Mouse (Mus musculus) intestine, embryonic 14.5 days (tissue): ENCODE measurements around the gene Gldc. TPM values are rescaled to one million over a fixed set of nuclear protein-coding genes. Genes with fewer than 3 reads are reported as not detected.

ENCODE experiments used
- ATAC-seq: fragments of 200-750 bp; cut with Nextera tagmentation; replicated peaks from 2 replicates; pipeline ENCODE4 v1.8.0; 2017; ENCODE audit warnings: low read depth, moderate number of reproducible peaks, moderate TSS enrichment, moderate library complexity; ENCODE audit not compliant: low FRiP score, low TSS enrichment
- DNase-seq: peaks from one replicate; pipeline ENCODE4 v3.0.0-alpha.2; 2018; ENCODE audit warnings: low spot score
- H3K27ac ChIP-seq: fragments of 300-500 bp; sonication (generic); 2 replicates; pipeline ENCODE4 v1.5.1; 2014; ENCODE audit warnings: low read depth, mild to moderate bottlenecking, control low read depth
- H3K27me3 ChIP-seq: fragments of 300-500 bp; sonication (generic); replicated peaks from 2 replicates; pipeline ENCODE4 v1.6.1; 2014; ENCODE audit warnings: low read length, control low read depth; ENCODE audit not compliant: control insufficient read depth, insufficient read depth
- H3K36me3 ChIP-seq: fragments of 300-500 bp; sonication (generic); 2 replicates; pipeline ENCODE4 v1.6.1; 2014; ENCODE audit warnings: low read length, control low read depth; ENCODE audit not compliant: control insufficient read depth, insufficient read depth
- H3K4me1 ChIP-seq: fragments of 300-500 bp; sonication (generic); replicated peaks from 2 replicates; pipeline ENCODE4 v1.6.1; 2014; ENCODE audit warnings: low read length, control low read depth, mixed read lengths; ENCODE audit not compliant: control insufficient read depth, insufficient read depth
- H3K4me2 ChIP-seq: fragments of 300-500 bp; sonication (generic); 2 replicates; pipeline ENCODE4 v1.6.1; 2014; ENCODE audit warnings: low read length
- H3K4me3 ChIP-seq: fragments of 300-500 bp; sonication (generic); 2 replicates; pipeline ENCODE4 v1.5.1; 2014; ENCODE audit warnings: low read depth, low read length, control low read depth, mixed read lengths
- H3K9ac ChIP-seq: fragments of 300-500 bp; sonication (generic); 2 replicates; pipeline ENCODE4 v1.6.1; 2014; ENCODE audit warnings: mild to moderate bottlenecking, low read length
- H3K9me3 ChIP-seq: fragments of 300-500 bp; sonication (generic); 2 replicates; pipeline ENCODE4 v1.6.1; 2016; ENCODE audit warnings: low read length, control low read depth; ENCODE audit not compliant: control insufficient read depth
- WGBS: fragments of 180-500 bp; shearing (Covaris S2); extraction: QIAGEN DNeasy Blood & Tissue Kit; methylation state at CpG from one replicate; pipeline ENCODE4 v1.1.7; 2014; 5-methylcytosine and 5-hydroxymethylcytosine counted together
- polyA plus RNA-seq: library from polyadenylated mRNA; unstranded; fragments of >200 nt; fragmentation: Nextera tagmentation; extraction: Ambion mirVana; gene quantifications from 2 replicates; pipeline ENCODE4 v1.2.1, GENCODE M21; 2014

Gene Gldc
- polyA plus RNA-seq, 1 experiment from 2014 or later: 2.4 TPM

DNA sequence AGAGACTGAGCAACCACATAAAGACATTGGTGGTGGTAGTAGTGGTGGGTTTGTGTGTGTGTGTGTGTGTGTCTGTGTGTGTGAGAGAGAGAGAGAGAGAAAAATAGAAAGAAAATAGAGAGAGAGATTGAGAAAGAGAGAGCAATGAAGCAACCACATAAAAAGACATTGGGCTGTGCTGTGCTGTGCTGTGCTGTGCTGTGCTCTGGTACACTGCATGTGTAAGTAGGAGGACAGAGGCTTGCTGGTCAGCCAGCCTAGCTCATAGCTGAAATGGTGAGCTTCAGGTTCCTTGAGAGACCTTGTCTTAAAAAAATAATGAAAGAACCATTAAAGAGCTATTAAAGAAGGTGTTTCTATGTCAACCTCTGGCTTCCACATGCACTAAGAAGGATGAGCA, 66.6 kb downstream of the Gldc start:
- Histone ChIP-seq H3K27me3 (no peaks in the 10 kb centered on the region), H3K27ac (no peak overlapping the region), H3K4me3 (no peak overlapping the region), H3K9ac (no peak overlapping the region), H3K9me3 (no peaks in the 10 kb centered on the region), H3K4me1 (no peaks in the 10 kb centered on the region), H3K4me2 (no peak overlapping the region), H3K36me3 (no peaks in the 10 kb centered on the region)
- DNase-seq (no peak), ATAC-seq (no peak)

DNA sequence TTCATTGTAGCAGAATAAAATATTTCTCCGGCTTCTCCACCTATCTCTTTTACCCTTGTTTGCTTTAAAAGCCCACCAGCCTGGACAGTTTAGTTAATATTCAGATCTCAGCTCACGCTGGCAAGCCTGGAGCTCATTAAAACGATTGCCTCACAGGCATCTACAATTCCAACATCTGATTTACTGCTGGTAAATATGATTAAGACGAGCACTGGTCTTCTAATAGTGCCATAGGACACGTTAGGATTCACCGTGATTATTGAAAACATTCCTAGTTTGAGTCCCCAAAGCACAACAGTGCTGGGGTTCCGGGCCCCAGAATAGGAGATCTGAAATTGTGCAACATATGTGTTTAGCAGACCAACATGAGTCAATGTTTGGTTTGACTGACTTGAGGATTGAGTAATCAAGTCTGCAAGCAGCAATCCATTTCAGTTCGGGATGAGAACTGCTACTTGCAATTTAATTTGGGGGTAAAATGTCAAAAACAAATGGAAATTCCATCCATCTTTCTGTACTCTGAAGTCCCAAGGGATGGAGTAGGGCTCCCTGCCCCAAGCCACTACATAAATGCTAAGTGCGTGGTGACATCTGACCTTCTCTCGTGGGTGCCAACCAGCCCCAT, 67.9 kb downstream of the Gldc start:
- WGBS: 79% methylated on average over 10 of the region's 10 CpGs
- Histone ChIP-seq H3K4me2 (no peak overlapping the region), H3K27me3 (no peaks in the 10 kb centered on the region), H3K9me3 (no peaks in the 10 kb centered on the region), H3K4me3 (no peak overlapping the region), H3K27ac (no peak overlapping the region), H3K36me3 (no peaks in the 10 kb centered on the region), H3K9ac (no peak overlapping the region), H3K4me1 (no peaks in the 10 kb centered on the region)
- DNase-seq (no peak), ATAC-seq (no peak)

DNA sequence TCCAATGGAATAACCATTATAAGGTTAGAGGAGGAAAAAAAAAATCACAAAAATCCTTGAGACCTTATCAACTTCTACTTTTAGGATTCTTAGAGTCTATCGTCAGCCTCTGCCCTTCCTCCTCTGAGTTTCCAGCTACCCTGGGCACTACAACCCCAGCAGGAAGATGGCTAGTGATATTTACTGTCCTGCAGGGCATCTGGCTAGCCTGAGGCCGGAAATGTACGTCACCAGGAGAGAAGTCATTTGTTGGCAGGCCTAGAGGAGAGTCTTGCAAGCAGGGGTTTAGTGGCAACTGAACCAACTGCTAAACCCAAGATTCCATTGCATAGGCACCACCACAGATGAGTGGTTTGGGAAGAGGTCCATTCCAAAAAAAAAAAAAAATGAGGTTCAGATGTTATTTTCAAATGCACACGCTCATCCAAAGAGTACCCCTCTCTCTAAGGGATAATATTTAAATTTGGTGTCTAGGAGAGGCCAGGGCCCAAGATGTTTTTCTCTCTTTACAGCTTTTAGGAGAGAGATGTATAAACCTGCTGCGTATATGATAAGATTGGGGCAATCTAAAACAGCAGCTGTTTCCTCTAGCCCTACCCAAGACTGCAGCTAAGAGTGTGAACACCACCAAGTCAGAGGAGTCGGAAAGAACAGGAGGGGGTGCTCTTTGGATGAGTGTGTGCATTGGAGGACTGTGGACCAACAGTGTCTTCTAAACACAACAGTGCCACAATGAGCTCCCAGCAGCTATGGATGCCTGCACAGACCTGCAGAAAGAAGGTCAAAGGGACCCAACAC, 70.0 kb downstream of the Gldc start:
- no peak overlapping the region for H3K9ac ChIP-seq
- no peak for ATAC-seq
- no peak overlapping the region for H3K4me3 ChIP-seq
- no peaks in the 10 kb centered on the region for H3K4me1 ChIP-seq
- no peak for DNase-seq
- H3K4me2 ChIP-seq: no peak overlapping the region
- H3K9me3 ChIP-seq: 0 out of 2 replicates have a peak, but pooled peaks cover 4% of the 10 kb centered on the region
- WGBS: 88% methylated on average over 6 of the region's 6 CpGs
- no peak overlapping the region for H3K27ac ChIP-seq
- no peaks in the 10 kb centered on the region for H3K27me3 ChIP-seq
- no peaks in the 10 kb centered on the region for H3K36me3 ChIP-seq

DNA sequence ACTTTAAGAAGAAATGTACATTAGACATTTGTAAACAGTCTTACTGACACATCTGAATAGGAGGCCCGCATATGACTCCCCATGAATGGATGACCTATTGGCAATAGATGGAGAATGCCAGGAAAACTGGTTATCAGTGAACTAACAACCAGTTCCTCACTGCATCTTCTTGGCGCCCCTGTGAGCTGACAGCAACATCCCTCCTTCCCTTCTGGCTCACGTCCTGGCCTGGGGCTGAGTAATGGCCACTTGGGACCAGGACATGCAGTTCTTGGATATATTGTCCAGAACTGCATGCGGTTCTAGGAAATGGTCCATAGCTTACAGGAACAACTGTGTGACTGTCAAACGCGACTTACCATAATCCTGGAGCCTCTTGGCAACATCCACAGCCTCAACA, 72.6 kb downstream of the Gldc start:
- peaks cover 9% of the 10 kb centered on the region for H3K36me3 ChIP-seq
- no peak overlapping the region for H3K4me2 ChIP-seq
- ATAC-seq (no peak), DNase-seq (no peak)
- no peaks in the 10 kb centered on the region for H3K4me1 ChIP-seq
- H3K27ac ChIP-seq: no peak overlapping the region
- no peak overlapping the region for H3K9ac ChIP-seq
- WGBS: 87% methylated on average over 6 of the region's 6 CpGs
- peaks cover 15% of the 10 kb centered on the region; the same call in 1 of the 2 replicates for H3K9me3 ChIP-seq
- no peak overlapping the region for H3K4me3 ChIP-seq
- no peaks in the 10 kb centered on the region for H3K27me3 ChIP-seq

DNA sequence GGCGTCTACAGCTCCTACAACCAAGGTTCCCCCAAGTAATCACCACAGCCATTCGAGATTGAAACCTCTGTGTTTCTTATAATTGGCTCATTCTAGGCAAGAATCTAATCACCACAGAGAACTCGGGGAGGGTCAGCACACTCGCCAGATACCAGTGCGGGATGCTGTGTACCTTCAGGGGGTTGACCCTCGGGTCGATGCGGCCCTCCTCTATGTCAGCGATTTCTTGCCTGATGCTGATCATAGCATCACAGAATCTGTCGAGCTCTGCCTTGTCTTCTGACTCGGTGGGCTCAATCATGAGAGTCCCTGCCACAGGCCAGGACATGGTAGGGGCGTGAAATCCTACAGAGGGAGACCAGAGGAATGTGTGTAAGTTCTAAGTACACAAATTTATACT, 74.7 kb downstream of the Gldc start:
- no peak overlapping the region for H3K4me2 ChIP-seq
- no peak overlapping the region for H3K9ac ChIP-seq
- peaks cover 15% of the 10 kb centered on the region; the same call in 1 of the 2 replicates for H3K9me3 ChIP-seq
- ATAC-seq (no peak), DNase-seq (no peak)
- no peak overlapping the region for H3K27ac ChIP-seq
- WGBS: 93% methylated on average over 12 of the region's 12 CpGs
- no peak overlapping the region for H3K4me3 ChIP-seq
- H3K27me3 ChIP-seq: no peaks in the 10 kb centered on the region
- peaks cover 29% of the 10 kb centered on the region for H3K36me3 ChIP-seq
- no peaks in the 10 kb centered on the region for H3K4me1 ChIP-seq

DNA sequence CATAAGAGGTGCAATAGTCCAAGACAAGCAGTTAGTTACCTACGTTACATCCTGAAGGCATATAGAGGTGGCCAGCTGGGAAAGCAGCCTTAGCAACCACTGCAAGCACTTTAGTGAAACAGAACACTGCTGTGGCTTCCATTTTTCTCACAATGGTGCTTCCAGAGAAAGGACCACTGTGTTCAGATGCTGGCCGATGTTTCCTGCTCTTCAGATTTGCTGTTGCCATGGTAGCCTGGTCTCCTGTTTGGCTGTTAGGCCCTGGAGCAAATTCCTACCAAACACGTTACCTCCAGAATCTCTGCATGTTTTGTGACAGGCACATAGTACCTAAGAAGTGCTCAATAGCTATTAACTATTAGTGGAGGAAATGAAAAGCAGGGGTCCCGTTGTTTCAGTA, 78.2 kb downstream of the Gldc start:
- ATAC-seq: no peak
- H3K27ac ChIP-seq: no peak overlapping the region
- H3K27me3 ChIP-seq: no peaks in the 10 kb centered on the region
- DNase-seq: no peak
- WGBS: 89% methylated on average over 4 of the region's 4 CpGs
- H3K36me3 ChIP-seq: peaks cover 65% of the 10 kb centered on the region
- no peak overlapping the region for H3K4me3 ChIP-seq
- peaks cover 15% of the 10 kb centered on the region; the same call in 1 of the 2 replicates for H3K9me3 ChIP-seq
- no peak overlapping the region for H3K9ac ChIP-seq
- no peaks in the 10 kb centered on the region for H3K4me1 ChIP-seq
- no peak overlapping the region for H3K4me2 ChIP-seq

DNA sequence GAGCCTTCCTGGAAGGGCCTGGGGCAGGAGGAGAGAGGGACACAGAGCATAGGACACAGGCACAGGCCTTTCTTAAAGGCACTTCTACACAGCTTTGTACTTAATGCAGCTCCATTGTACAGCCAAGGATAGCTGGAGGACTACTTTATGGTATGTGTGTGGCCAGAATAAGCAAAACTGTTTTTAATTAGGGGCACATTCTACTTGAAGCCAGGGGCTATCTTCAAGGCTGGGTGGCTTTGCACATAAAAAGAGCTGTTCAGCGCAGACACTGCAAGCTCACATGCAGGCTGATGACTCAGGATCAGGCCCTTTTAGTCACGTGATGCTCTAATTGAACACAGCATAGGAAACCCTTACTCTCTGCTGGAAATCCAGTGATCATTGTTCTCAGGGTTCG, 79.0 kb downstream of the Gldc start:
- WGBS: 82% methylated on average over 3 of the region's 3 CpGs
- Histone ChIP-seq H3K4me3 (no peak overlapping the region), H3K9me3 (peaks cover 15% of the 10 kb centered on the region; the same call in 1 of the 2 replicates), H3K4me1 (no peaks in the 10 kb centered on the region), H3K9ac (no peak overlapping the region), H3K4me2 (no peak overlapping the region), H3K36me3 (peaks cover 73% of the 10 kb centered on the region), H3K27me3 (no peaks in the 10 kb centered on the region), H3K27ac (no peak overlapping the region)
- DNase-seq (no peak), ATAC-seq (no peak)

DNA sequence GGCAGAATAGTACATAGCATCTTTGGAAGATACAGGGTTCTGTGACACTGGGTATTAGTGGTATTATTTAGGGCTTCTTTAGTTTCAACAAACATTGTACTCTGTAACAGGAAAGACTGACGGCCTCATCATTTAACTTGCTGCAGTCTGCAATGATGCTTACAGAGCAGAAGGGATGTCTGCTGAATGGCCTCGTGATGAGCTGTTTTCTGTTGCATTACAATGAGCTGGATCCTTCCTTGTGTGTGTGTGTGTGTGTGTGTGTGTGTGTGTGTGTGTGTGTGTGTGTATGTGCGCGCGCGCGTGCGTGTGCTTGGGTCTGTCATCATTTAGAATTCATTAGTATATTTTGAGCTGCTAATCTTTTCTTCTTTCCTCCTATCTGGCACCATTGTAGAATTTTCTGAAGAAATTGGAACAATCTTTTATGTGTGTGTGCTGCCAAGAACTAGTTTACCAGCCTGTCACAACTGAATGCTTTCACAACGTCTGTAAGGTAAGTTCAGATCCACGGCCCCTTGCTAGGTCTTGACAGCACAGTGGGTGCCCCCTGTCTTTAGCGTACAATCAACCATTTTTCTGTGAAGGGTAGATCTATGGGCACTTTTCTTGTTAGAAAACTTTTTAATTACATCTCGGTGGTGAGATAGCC, 83.5 kb downstream of the Gldc start:
- Histone ChIP-seq H3K36me3 (peaks cover 96% of the 10 kb centered on the region), H3K9me3 (no peaks in the 10 kb centered on the region), H3K9ac (no peak overlapping the region), H3K4me1 (no peaks in the 10 kb centered on the region), H3K27me3 (no peaks in the 10 kb centered on the region), H3K27ac (no peak overlapping the region), H3K4me3 (no peak overlapping the region), H3K4me2 (no peak overlapping the region)
- ATAC-seq (no peak), DNase-seq (no peak)
- 84% methylated on average over 12 of the region's 12 CpGs for WGBS
